In the genomic region with DNA sequence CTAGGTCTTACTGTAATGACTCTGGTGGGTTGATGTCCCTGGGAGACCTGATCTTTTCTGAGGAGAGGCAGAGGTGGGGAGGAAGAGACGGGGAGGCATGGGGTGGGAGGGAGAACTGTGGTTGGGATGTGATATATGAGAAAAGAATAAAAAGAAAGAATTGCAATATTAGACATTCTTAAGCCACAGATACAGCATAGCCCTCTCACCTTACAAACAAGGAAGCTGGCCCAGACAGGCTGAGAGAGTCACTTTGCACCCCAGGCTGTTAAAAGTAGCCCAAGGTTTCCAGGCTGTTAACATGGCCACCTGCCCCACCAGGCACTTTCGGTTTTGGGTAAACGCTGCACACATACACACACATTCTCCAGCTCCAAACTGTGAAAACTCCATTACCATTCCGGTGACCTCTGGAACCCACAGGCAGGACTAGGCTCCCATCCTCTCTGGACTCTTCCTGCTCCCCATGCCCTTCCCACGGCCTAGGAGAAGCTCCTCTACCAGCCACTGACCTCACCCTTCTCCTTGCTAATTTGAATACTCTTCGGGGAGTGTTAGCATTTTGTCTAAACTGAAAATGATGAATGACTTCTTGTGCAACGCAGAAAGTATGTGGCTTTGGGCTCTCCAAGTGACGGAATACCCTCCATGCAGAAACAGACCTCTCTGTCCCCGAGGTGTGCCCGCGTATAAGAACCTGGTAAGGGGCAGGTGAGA, we compare ENCODE assay signal across 14 mouse cellular contexts.
A peak's percentile ranks its signal among the peaks of the same experiment; 100 is the strongest.
DNase-seq lines count a peak whose midpoint lies in the region; ATAC-seq and TF ChIP-seq lines count a peak whose summit lies in the region.
"Had no signal": no experiment of that assay in that cellular context is flagged by ENCODE, and none has a peak within 500 bp of the region (broad histone marks: within the 10 kb centered on the region; RNA-seq: fewer than 3 reads in every experiment).

No protein-coding gene starts in this region.

- TF ChIP-seq CTCF in lung, adult 2 months (IDR thresholded peaks at IDR 0.05; ENCODE audit: insufficient read depth, low read length): no peak

- H3K4me1 ChIP-seq in lung, adult 2 months (ENCODE audit: control insufficient read depth, insufficient read depth, low read length): peaks cover 3% of the 10 kb centered on the region; the same call in 1 of the 2 replicates
- H3K4me1 ChIP-seq in neural tube, embryonic 15.5 days: peaks cover 11% of the 10 kb centered on the region; the same call in 1 of the 2 replicates

- H3K4me2 ChIP-seq in neural tube, embryonic 15.5 days: no peak overlapping the region
- H3K4me2 ChIP-seq: embryonic facial prominence, embryonic 12.5 days; forebrain, embryonic 13.5 days; limb, embryonic 15.5 days had no signal

- peaks cover 68% of the 10 kb centered on the region for H3K27me3 ChIP-seq in neural tube, embryonic 15.5 days (replicated peaks)

- peak overlapping the region; percentile 15 for H3K4me3 ChIP-seq in lung, adult 2 months (replicated peaks; ENCODE audit: extremely low read depth, low read depth, low read length)
- no peak overlapping the region for H3K4me3 ChIP-seq in neural tube, embryonic 15.5 days (replicated peaks)
- H3K4me3 ChIP-seq: embryonic facial prominence, embryonic 12.5 days; forebrain, embryonic 13.5 days; limb, embryonic 15.5 days had no signal

- H3K27ac ChIP-seq in neural tube, embryonic 15.5 days (replicated peaks): no peak overlapping the region
- H3K27ac ChIP-seq: embryonic facial prominence, embryonic 12.5 days; forebrain, embryonic 13.5 days; limb, embryonic 15.5 days had no signal

- no peak overlapping the region for H3K9ac ChIP-seq in neural tube, embryonic 15.5 days (replicated peaks)
- H3K9ac ChIP-seq: embryonic facial prominence, embryonic 12.5 days; forebrain, embryonic 13.5 days; limb, embryonic 15.5 days had no signal

- no peaks in the 10 kb centered on the region for H3K9me3 ChIP-seq in neural tube, embryonic 15.5 days (replicated peaks)
- H3K9me3 ChIP-seq: embryonic facial prominence, embryonic 12.5 days; forebrain, embryonic 13.5 days; limb, embryonic 15.5 days had no signal

- TF ChIP-seq POLR2A in lung, adult 2 months (IDR thresholded peaks at IDR 0.05; ENCODE audit: borderline replicate concordance, extremely low read depth, low read depth, low read length): no peak

- DNase-seq in CD4-positive, CD25-positive, alpha-beta regulatory T cell, adult 2 months (ENCODE audit: low read depth, low spot score): peak; percentile 18
- DNase-seq in lung, adult 2 months: peak; percentile 11
- no peak for DNase-seq in lung, postnatal 10 days
- DNase-seq in natural killer cell, adult 2 months (ENCODE audit: low spot score in 2 of 2): peak; percentile 5 to 44
- DNase-seq in cerebellum, adult 18-20 months: no peak
- DNase-seq: cerebellum, adult 9-10 months; layer of hippocampus, postnatal 36 days had no signal

- 36% methylated on average over 11 of the region's 11 CpGs for WGBS in lung, adult 2 months
- 82% methylated on average over 11 of the region's 11 CpGs for WGBS in neural tube, embryonic 15.5 days

- ATAC-seq in CD4-positive, CD25-positive, alpha-beta regulatory T cell, adult 4 months: no peak
- peak; percentile 88 for ATAC-seq in granulocyte monocyte progenitor cell, adult 5-6 weeks (replicated peaks; ENCODE audit: poor library complexity, severe bottlenecking)
- no peak for ATAC-seq in neural tube, embryonic 15.5 days (ENCODE audit: low FRiP score)
- ATAC-seq: forebrain, embryonic 13.5 days; midbrain, embryonic 16.5 days had no signal

- no peaks in the 10 kb centered on the region for H3K36me3 ChIP-seq in neural tube, embryonic 15.5 days
- H3K36me3 ChIP-seq: embryonic facial prominence, embryonic 12.5 days; limb, embryonic 15.5 days had no signal

Comparison
In these comparisons a context has a peak if more than half of its experiments do, and no peak if none do; other contexts are left out.
1. DNase-seq: peak in CD4-positive, CD25-positive, alpha-beta regulatory T cell, adult 2 months (single experiment), lung, adult 2 months (single experiment) and natural killer cell, adult 2 months (2 of 2); none in lung, postnatal 10 days (single experiment) and cerebellum, adult 18-20 months (0 of 2).